Comparison of ENCODE assay signal across 8 mouse cellular contexts in genomic region chr19:29563258-29563779, GRCm38 (mm10). TPM values are rescaled to one million over a fixed set of nuclear protein-coding genes. Genes with fewer than 3 reads are reported as not detected.
DNase-seq lines count a peak whose midpoint lies in the region; ATAC-seq and TF ChIP-seq lines count a peak whose summit lies in the region.

No protein-coding gene starts in this region.

- peak; percentile 70 for DNase-seq in urinary bladder, postnatal 14 days (ENCODE audit: low spot score)
- DNase-seq in urinary bladder, adult 18-20 months (ENCODE audit: low spot score in 2 of 2) = no peak
- peak; percentile 18 for DNase-seq in cerebellum, adult 11-12 months
- DNase-seq in forebrain, postnatal 0 days = peak; percentile 75
- DNase-seq in limb, embryonic 14.5 days (ENCODE audit: low spot score) = peak; percentile 83
- peak; percentile 38 to 55 for DNase-seq in natural killer cell, adult 2 months (ENCODE audit: low spot score in 2 of 2)
- peak; percentile 66 for DNase-seq in testis, postnatal 10 days (ENCODE audit: low spot score)

- no peak overlapping the region for H3K4me2 ChIP-seq in forebrain, postnatal 0 days (ENCODE audit: low read depth)
- H3K4me2 ChIP-seq in intestine, postnatal 0 days (replicated peaks; ENCODE audit: low read depth) = no peak overlapping the region
- H3K4me2 ChIP-seq in limb, embryonic 14.5 days (replicated peaks; ENCODE audit: low read depth, low read length, severe bottlenecking) = no peak overlapping the region

- H3K4me3 ChIP-seq in forebrain, postnatal 0 days (ENCODE audit: low read depth, low read length) = no peak overlapping the region
- H3K4me3 ChIP-seq in intestine, postnatal 0 days (ENCODE audit: low read depth, low read length) = no peak overlapping the region
- H3K4me3 ChIP-seq in limb, embryonic 14.5 days (replicated peaks; ENCODE audit: low read length) = no peak overlapping the region

- WGBS in forebrain, postnatal 0 days = 56% methylated on average over 7 of the region's 7 CpGs
- WGBS in intestine, postnatal 0 days = 66% methylated on average over 7 of the region's 7 CpGs
- 56% methylated on average over 7 of the region's 7 CpGs for WGBS in limb, embryonic 14.5 days

- H3K9me3 ChIP-seq in forebrain, postnatal 0 days (ENCODE audit: low read length) = no peaks in the 10 kb centered on the region
- H3K9me3 ChIP-seq in intestine, postnatal 0 days (ENCODE audit: control insufficient read depth) = no peaks in the 10 kb centered on the region
- H3K9me3 ChIP-seq in limb, embryonic 14.5 days (ENCODE audit: control insufficient read depth, low read length) = no peaks in the 10 kb centered on the region

- TF ChIP-seq POLR2A in limb, embryonic 14.5 days (IDR thresholded peaks at IDR 0.05; ENCODE audit: borderline replicate concordance, extremely low read depth, insufficient read depth, insufficient read length) = no peak

- H3K4me1 ChIP-seq in forebrain, postnatal 0 days (ENCODE audit: insufficient read depth) = no peaks in the 10 kb centered on the region
- H3K4me1 ChIP-seq in intestine, postnatal 0 days (replicated peaks; ENCODE audit: control insufficient read depth, insufficient read depth, low read length) = no peaks in the 10 kb centered on the region
- no peaks in the 10 kb centered on the region for H3K4me1 ChIP-seq in limb, embryonic 14.5 days (ENCODE audit: control insufficient read depth, insufficient read depth, low read length)

- no peaks in the 10 kb centered on the region for H3K27me3 ChIP-seq in forebrain, postnatal 0 days (ENCODE audit: insufficient read depth, low read length)
- H3K27me3 ChIP-seq in intestine, postnatal 0 days (replicated peaks; ENCODE audit: control insufficient read depth, insufficient read depth, low read length) = no peaks in the 10 kb centered on the region
- H3K27me3 ChIP-seq in limb, embryonic 14.5 days (ENCODE audit: control insufficient read depth, insufficient read depth, low read length) = no peaks in the 10 kb centered on the region

- ATAC-seq in forebrain, postnatal 0 days = peak; percentile 48
- ATAC-seq in intestine, postnatal 0 days = peak; percentile 43; the same call in 1 of the 2 replicates
- peak; percentile 30; the same call in 1 of the 2 replicates for ATAC-seq in limb, embryonic 14.5 days (ENCODE audit: low FRiP score, low read depth)

- H3K9ac ChIP-seq in forebrain, postnatal 0 days = no peak overlapping the region
- H3K9ac ChIP-seq in intestine, postnatal 0 days (ENCODE audit: low read depth, low read length) = no peak overlapping the region
- no peak overlapping the region for H3K9ac ChIP-seq in limb, embryonic 14.5 days (ENCODE audit: low read depth, low read length, severe bottlenecking)

- peak; percentile 83 for TF ChIP-seq CTCF in forebrain, postnatal 0 days (IDR thresholded peaks at IDR 0.05; ENCODE audit: low read depth)
- peak; percentile 93 for TF ChIP-seq CTCF in intestine, postnatal 0 days (IDR thresholded peaks at IDR 0.05; ENCODE audit: low read depth)

- peaks cover 3% of the 10 kb centered on the region; the same call in 1 of the 2 replicates for H3K36me3 ChIP-seq in forebrain, postnatal 0 days (ENCODE audit: insufficient read depth)
- peaks cover 4% of the 10 kb centered on the region; the same call in 1 of the 2 replicates for H3K36me3 ChIP-seq in intestine, postnatal 0 days (ENCODE audit: control insufficient read depth, insufficient read depth)
- H3K36me3 ChIP-seq in limb, embryonic 14.5 days (ENCODE audit: control insufficient read depth, insufficient read depth, low read length) = peaks cover 21% of the 10 kb centered on the region

- H3K27ac ChIP-seq in forebrain, postnatal 0 days (ENCODE audit: low read depth, low read length) = no peak overlapping the region
- H3K27ac ChIP-seq in intestine, postnatal 0 days (ENCODE audit: low read depth, low read length) = no peak overlapping the region; the same call in 1 of the 2 replicates
- H3K27ac ChIP-seq in limb, embryonic 14.5 days (replicated peaks; ENCODE audit: low read depth, low read length) = no peak overlapping the region

RNA-seq across cellular contexts. Expression of gene Ric1, which starts 41.2 kb away (rescaled TPM):
- total RNA-seq in forebrain, postnatal 0 days (2014; rRNA removed) = 35.0 and 38.0 TPM in 2 replicates
- 7.9 and 10.4 TPM in 2 replicates for polyA plus RNA-seq in forebrain, postnatal 0 days (2015; fragmentation: Nextera tagmentation; extraction: Ambion mirVana)
- polyA plus RNA-seq in intestine, postnatal 0 days (2015; fragmentation: Nextera tagmentation; extraction: Ambion mirVana) = 10.2 and 12.0 TPM in 2 replicates
- polyA plus RNA-seq in limb, embryonic 14.5 days (2012; rRNA removed) = 31.4 and 35.7 TPM in 2 replicates
- 22.7 and 27.8 TPM in 2 replicates for polyA plus RNA-seq in limb, embryonic 14.5 days (2014; fragmentation: Nextera tagmentation; extraction: Ambion mirVana)

Comparison
In these comparisons a context has a peak if more than half of its experiments do, and no peak if none do; other contexts are left out.
1. DNase-seq: peak in urinary bladder, postnatal 14 days (single experiment), cerebellum, adult 11-12 months (single experiment), forebrain, postnatal 0 days (single experiment), limb, embryonic 14.5 days (single experiment), natural killer cell, adult 2 months (2 of 2) and testis, postnatal 10 days (single experiment); none in urinary bladder, adult 18-20 months (0 of 2).
2. Peak in every context shown above with its lines, with median percentiles within 50 percentile points of each other: ATAC-seq.